Mouse (Mus musculus): ENCODE measurements around the gene Amotl1. TPM values are rescaled to one million over a fixed set of nuclear protein-coding genes. Genes with fewer than 3 reads are reported as not detected.

Amotl1 gene
- polyA plus RNA-seq, 1 experiment from 2014 or later: 2.4 TPM

GRCm38 (mm10) chr9:14523408-14524043 lies 121.3 kb downstream of the Amotl1 start:
- WGBS (ENCODE audit: insufficient replicate concordance): 7% methylated on average over 4 of the region's 4 CpGs
- H3K27ac ChIP-seq (ENCODE audit: low read length): no peak overlapping the region
- no peaks in the 10 kb centered on the region for H3K36me3 ChIP-seq (ENCODE audit: control insufficient read depth, insufficient read depth)

GRCm38 (mm10) chr9:14521695-14522094 lies 123.2 kb downstream of the Amotl1 start:
- Histone ChIP-seq H3K27ac (ENCODE audit: low read length) (no peak overlapping the region), H3K9ac (ENCODE audit: low read depth, low read length) (no peak overlapping the region), H3K9me3 (replicated peaks; ENCODE audit: control insufficient read depth, low read length) (no peaks in the 10 kb centered on the region), H3K4me2 (ENCODE audit: low read depth, low read length) (no peak overlapping the region), H3K36me3 (ENCODE audit: control insufficient read depth, insufficient read depth) (no peaks in the 10 kb centered on the region), H3K4me3 (ENCODE audit: low read depth, low read length) (no peak overlapping the region), H3K27me3 (ENCODE audit: control insufficient read depth, insufficient read depth, low read depth, low read length) (no peaks in the 10 kb centered on the region), H3K4me1 (ENCODE audit: control insufficient read depth, low read depth, low read length) (no peaks in the 10 kb centered on the region)
- 22% methylated on average over 2 of the region's 2 CpGs for WGBS (ENCODE audit: insufficient replicate concordance)
- no peak for ATAC-seq (ENCODE audit: low read depth)

More at GRCm38 (mm10) chr9:14523408-14524043, 121.3 kb downstream of the Amotl1 start:
- Histone ChIP-seq H3K4me1 (ENCODE audit: control insufficient read depth, low read depth, low read length) (no peaks in the 10 kb centered on the region), H3K9me3 (replicated peaks; ENCODE audit: control insufficient read depth, low read length) (no peaks in the 10 kb centered on the region), H3K9ac (ENCODE audit: low read depth, low read length) (no peak overlapping the region), H3K4me3 (ENCODE audit: low read depth, low read length) (no peak overlapping the region), H3K27me3 (ENCODE audit: control insufficient read depth, insufficient read depth, low read depth, low read length) (no peaks in the 10 kb centered on the region), H3K4me2 (ENCODE audit: low read depth, low read length) (no peak overlapping the region)
- 0 out of 2 replicates have a peak, but pooled peaks have one; percentile 21 for ATAC-seq (ENCODE audit: low read depth)

- H3K36me3 ChIP-seq (ENCODE audit: control insufficient read depth, insufficient read depth): no peaks in the 10 kb centered on the region
- no peak overlapping the region for H3K27ac ChIP-seq (ENCODE audit: low read length)
- no peaks in the 10 kb centered on the region for H3K27me3 ChIP-seq (ENCODE audit: control insufficient read depth, insufficient read depth, low read depth, low read length)
- H3K4me1 ChIP-seq (ENCODE audit: control insufficient read depth, low read depth, low read length): no peaks in the 10 kb centered on the region
- 42% methylated on average over 3 of the region's 3 CpGs for whole genome bisulfite sequencing (ENCODE audit: insufficient replicate concordance)
- ATAC-seq (ENCODE audit: low read depth): no peak
- H3K4me3 ChIP-seq (ENCODE audit: low read depth, low read length): no peak overlapping the region
- H3K9ac ChIP-seq (ENCODE audit: low read depth, low read length): no peak overlapping the region
- no peaks in the 10 kb centered on the region for H3K9me3 ChIP-seq (replicated peaks; ENCODE audit: control insufficient read depth, low read length)
- H3K4me2 ChIP-seq (ENCODE audit: low read depth, low read length): no peak overlapping the region
These were observed 123.7 kb downstream of the Amotl1 start for GRCm38 (mm10) chr9:14520971-14521670.

DNA sequence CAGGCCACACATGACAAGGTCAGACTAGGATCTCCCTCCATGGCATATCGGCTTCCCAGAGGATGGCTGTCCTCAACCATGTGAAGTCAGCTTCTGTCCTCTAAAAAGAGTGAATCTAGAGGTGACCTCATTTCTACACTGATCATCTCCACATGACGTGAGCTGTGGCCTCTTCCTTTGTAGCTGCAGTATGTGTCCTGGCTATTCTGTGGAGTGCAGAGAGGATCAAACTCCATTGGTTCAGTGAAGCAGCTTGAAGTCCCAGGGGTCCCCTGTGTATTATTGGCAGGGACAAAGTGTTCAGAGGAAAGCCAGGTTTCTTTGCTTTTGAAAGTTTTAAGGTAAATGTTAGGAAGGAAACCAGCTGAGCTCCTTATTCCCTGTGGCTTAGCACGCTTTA lies 126.8 kb downstream of the Amotl1 start:
- H3K27me3 ChIP-seq (ENCODE audit: control insufficient read depth, insufficient read depth, low read depth, low read length): no peaks in the 10 kb centered on the region
- H3K36me3 ChIP-seq (ENCODE audit: control insufficient read depth, insufficient read depth): no peaks in the 10 kb centered on the region
- H3K4me2 ChIP-seq (ENCODE audit: low read depth, low read length): no peak overlapping the region
- H3K9ac ChIP-seq (ENCODE audit: low read depth, low read length): no peak overlapping the region
- WGBS (ENCODE audit: insufficient replicate concordance): 68% methylated on average over 3 of the region's 3 CpGs
- H3K4me3 ChIP-seq (ENCODE audit: low read depth, low read length): no peak overlapping the region
- H3K27ac ChIP-seq (ENCODE audit: low read length): no peak overlapping the region
- H3K9me3 ChIP-seq (replicated peaks; ENCODE audit: control insufficient read depth, low read length): no peaks in the 10 kb centered on the region
- ATAC-seq (ENCODE audit: low read depth): no peak
- H3K4me1 ChIP-seq (ENCODE audit: control insufficient read depth, low read depth, low read length): no peaks in the 10 kb centered on the region

DNA sequence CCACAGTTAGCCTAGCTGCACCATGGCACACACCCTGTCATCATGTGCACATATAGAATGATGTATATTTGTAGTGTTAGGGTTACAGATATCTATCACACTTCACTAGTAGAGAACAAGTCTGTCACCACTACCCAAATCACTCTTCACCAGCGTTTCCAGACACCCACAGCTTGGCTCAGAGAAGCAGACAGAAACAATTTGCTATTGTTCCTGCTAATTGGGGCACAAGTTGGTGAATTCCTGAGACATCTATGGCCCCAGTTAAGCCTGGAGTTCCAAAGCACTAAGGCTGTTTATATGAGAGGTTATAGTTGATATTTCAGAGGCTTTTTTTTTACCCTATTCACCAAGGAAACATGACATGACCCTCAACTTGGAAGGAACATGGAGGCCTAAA lies 127.6 kb downstream of the Amotl1 start:
- Histone ChIP-seq H3K27ac (ENCODE audit: low read length) (no peak overlapping the region), H3K4me2 (ENCODE audit: low read depth, low read length) (no peak overlapping the region), H3K9me3 (replicated peaks; ENCODE audit: control insufficient read depth, low read length) (no peaks in the 10 kb centered on the region), H3K4me3 (ENCODE audit: low read depth, low read length) (no peak overlapping the region), H3K36me3 (ENCODE audit: control insufficient read depth, insufficient read depth) (no peaks in the 10 kb centered on the region), H3K4me1 (ENCODE audit: control insufficient read depth, low read depth, low read length) (no peaks in the 10 kb centered on the region), H3K9ac (ENCODE audit: low read depth, low read length) (no peak overlapping the region), H3K27me3 (ENCODE audit: control insufficient read depth, insufficient read depth, low read depth, low read length) (no peaks in the 10 kb centered on the region)
- 60% methylated on average over 1 of the region's 1 CpGs for WGBS (ENCODE audit: insufficient replicate concordance)
- no peak for ATAC-seq (ENCODE audit: low read depth)

GRCm38 (mm10) chr9:14512633-14513445 lies 132.0 kb downstream of the Amotl1 start:
- no peak for ATAC-seq (ENCODE audit: low read depth)
- Histone ChIP-seq H3K9me3 (replicated peaks; ENCODE audit: control insufficient read depth, low read length) (no peaks in the 10 kb centered on the region), H3K4me1 (ENCODE audit: control insufficient read depth, low read depth, low read length) (no peaks in the 10 kb centered on the region), H3K9ac (ENCODE audit: low read depth, low read length) (no peak overlapping the region), H3K4me2 (ENCODE audit: low read depth, low read length) (no peak overlapping the region), H3K27ac (ENCODE audit: low read length) (no peak overlapping the region), H3K27me3 (ENCODE audit: control insufficient read depth, insufficient read depth, low read depth, low read length) (no peaks in the 10 kb centered on the region), H3K4me3 (ENCODE audit: low read depth, low read length) (no peak overlapping the region), H3K36me3 (ENCODE audit: control insufficient read depth, insufficient read depth) (peaks cover 26% of the 10 kb centered on the region)
- 67% methylated on average over 9 of the region's 9 CpGs for WGBS (ENCODE audit: insufficient replicate concordance)

GRCm38 (mm10) chr9:14500916-14501424 lies 143.9 kb downstream of the Amotl1 start:
- H3K9ac ChIP-seq (ENCODE audit: low read depth, low read length): peak overlapping the region; percentile 73
- H3K27me3 ChIP-seq (ENCODE audit: control insufficient read depth, insufficient read depth, low read depth, low read length): no peaks in the 10 kb centered on the region
- H3K4me3 ChIP-seq (ENCODE audit: low read depth, low read length): peak overlapping the region; percentile 80
- no peaks in the 10 kb centered on the region for H3K9me3 ChIP-seq (replicated peaks; ENCODE audit: control insufficient read depth, low read length)
- peak overlapping the region; percentile 77 for H3K4me2 ChIP-seq (ENCODE audit: low read depth, low read length)
- no peak for ATAC-seq (ENCODE audit: low read depth)
- H3K36me3 ChIP-seq (ENCODE audit: control insufficient read depth, insufficient read depth): peaks cover 25% of the 10 kb centered on the region
- H3K4me1 ChIP-seq (ENCODE audit: control insufficient read depth, low read depth, low read length): peaks cover 6% of the 10 kb centered on the region
- no peak overlapping the region for H3K27ac ChIP-seq (ENCODE audit: low read length)
- under 1% methylated on average over 10 of the region's 10 CpGs for WGBS (ENCODE audit: insufficient replicate concordance)

GRCm38 (mm10) chr9:14500023-14500915 lies 144.6 kb downstream of the Amotl1 start, which contains the start of the genes Kdm4d and Cwc15:
Gene Kdm4d (minus strand): TSS chr9:14500482.
Gene Cwc15 (plus strand): TSS chr9:14500617.
- Histone ChIP-seq H3K27ac (ENCODE audit: low read length) (no peak within 1 kb of the TSS), H3K4me1 (ENCODE audit: control insufficient read depth, low read depth, low read length) (peaks cover 6% of the 10 kb centered on the region), H3K9ac (ENCODE audit: low read depth, low read length) (peak within 1 kb of the TSS; percentile 74), H3K4me3 (ENCODE audit: low read depth, low read length) (peak within 1 kb of the TSS; percentile 80), H3K36me3 (ENCODE audit: control insufficient read depth, insufficient read depth) (peaks cover 19% of the 10 kb centered on the region), H3K4me2 (ENCODE audit: low read depth, low read length) (peak within 1 kb of the TSS; percentile 77), H3K27me3 (ENCODE audit: control insufficient read depth, insufficient read depth, low read depth, low read length) (no peaks in the 10 kb centered on the region), H3K9me3 (replicated peaks; ENCODE audit: control insufficient read depth, low read length) (no peaks in the 10 kb centered on the region)
- ATAC-seq (ENCODE audit: low read depth): peak; percentile 99
- under 1% methylated on average over 59 of the region's 59 CpGs for WGBS (ENCODE audit: insufficient replicate concordance)

Measured in liver, embryonic 16.5 days (tissue).